Mouse (Mus musculus) CH12.LX (cell line): ENCODE data around the gene Meis2. TPM values are rescaled to one million over a fixed set of nuclear protein-coding genes. Genes with fewer than 3 reads are reported as not detected.

Source experiments
- DNase-seq: peaks from one replicate; pipeline ENCODE4 v3.0.0-alpha.2; 2013; ENCODE audit errors: extremely low read depth
- H3K27ac ChIP-seq: 2 replicates; pipeline ENCODE4 v1.5.1; 2012; ENCODE audit warnings: low read depth, mild to moderate bottlenecking, control low read depth, moderate library complexity; ENCODE audit not compliant: insufficient read depth
- H3K27me3 ChIP-seq: replicated peaks from 2 replicates; pipeline ENCODE3; 2012; ENCODE audit warnings: inconsistent platforms
- H3K36me3 ChIP-seq, 2 experiments: replicated peaks in 1 of 2; 2 replicates each; pipeline versions ENCODE3 to v1.6.1; 2012; ENCODE audit warnings: inconsistent platforms in 1 of 2, low read length in 1 of 2, mild to moderate bottlenecking in 1 of 2, mixed read lengths in 1 of 2, moderate library complexity in 1 of 2; ENCODE audit not compliant: control insufficient read depth in 1 of 2, insufficient read depth in 1 of 2
- H3K4me1 ChIP-seq, 2 experiments: 2 replicates each; pipeline ENCODE4 v1.6.1; 2012; ENCODE audit warnings: inconsistent platforms in 1 of 2, moderate library complexity in 1 of 2; ENCODE audit not compliant: insufficient read depth in 2 of 2, control insufficient read depth in 1 of 2
- H3K4me2 ChIP-seq: 2 replicates; pipeline ENCODE4 v1.6.1; 2012; ENCODE audit warnings: low read depth, mild to moderate bottlenecking, control low read depth; ENCODE audit not compliant: poor library complexity, insufficient read depth, severe bottlenecking
- H3K4me3 ChIP-seq, 3 experiments: fragments of 150-350 bp in 1 of 3; sonication (generic) in 1 of 3; replicated peaks in 1 of 3; 2 replicates each; pipeline versions ENCODE3 to v1.5.1; 2011 to 2012; ENCODE audit warnings: low read depth in 2 of 3, low read length in 2 of 3, mild to moderate bottlenecking in 2 of 3, moderate library complexity in 2 of 3, control low read depth in 1 of 3, improper control_type of control experiment in 1 of 3, inconsistent platforms in 1 of 3, mixed read lengths in 1 of 3; ENCODE audit not compliant: poor library complexity in 1 of 3
- H3K79me2 ChIP-seq: replicated peaks from 2 replicates; pipeline ENCODE4 v1.6.1; 2012; ENCODE audit warnings: mild to moderate bottlenecking, moderate library complexity; ENCODE audit not compliant: control insufficient read depth, poor library complexity, insufficient read depth, severe bottlenecking; ENCODE audit errors: extremely low read depth
- H3K9ac ChIP-seq: 2 replicates; pipeline ENCODE4 v1.6.1; 2012; ENCODE audit warnings: low read depth, mild to moderate bottlenecking, control low read depth, moderate library complexity; ENCODE audit not compliant: insufficient read depth
- H3K9me3 ChIP-seq: replicated peaks from 2 replicates; pipeline ENCODE3; 2012; ENCODE audit warnings: low read length, inconsistent platforms, mixed read lengths
- BHLHE40 ChIP-seq: IDR thresholded peaks from 2 replicates; pipeline ENCODE4 v1.6.1; 2011; ENCODE audit warnings: mild to moderate bottlenecking, low read depth, low read length, improper control_type of control experiment
- CHD1 ChIP-seq: IDR thresholded peaks from 2 replicates; pipeline ENCODE4 v1.6.1; 2012; ENCODE audit warnings: low read depth, low read length, improper control_type of control experiment, inconsistent platforms
- CHD2 ChIP-seq: IDR thresholded peaks from 2 replicates; pipeline ENCODE4 v1.6.1; 2011; ENCODE audit warnings: low read length, improper control_type of control experiment
- CTCF ChIP-seq, 2 experiments: IDR thresholded peaks in 1 of 2; conservative IDR thresholded peaks in 1 of 2; 2 replicates each; pipeline ENCODE4 v1.5.1; 2011 to 2012; ENCODE audit warnings: low read depth in 2 of 2, low read length in 2 of 2, improper control_type of control experiment in 1 of 2, inconsistent platforms in 1 of 2, mild to moderate bottlenecking in 1 of 2, moderate library complexity in 1 of 2
- E2F4 ChIP-seq: IDR thresholded peaks from 2 replicates; pipeline ENCODE4 v1.6.1; 2011; ENCODE audit warnings: low read depth, low read length, improper control_type of control experiment; ENCODE audit not compliant: insufficient replicate concordance
- ELF1 ChIP-seq: IDR thresholded peaks from 2 replicates; pipeline ENCODE4 v1.6.1; 2014; ENCODE audit warnings: low read depth, mild to moderate bottlenecking, inconsistent platforms, low read length, improper control_type of control experiment
- EP300 ChIP-seq: IDR thresholded peaks from 2 replicates; pipeline ENCODE4 v1.6.1; 2011; ENCODE audit warnings: low read length, improper control_type of control experiment
- GABPA ChIP-seq: IDR thresholded peaks from 2 replicates; pipeline ENCODE4 v1.6.1; 2012; ENCODE audit warnings: low read depth, low read length, improper control_type of control experiment, inconsistent platforms; ENCODE audit not compliant: insufficient replicate concordance
- HCFC1 ChIP-seq: IDR thresholded peaks from 2 replicates; pipeline ENCODE4 v1.6.1; 2012; ENCODE audit warnings: low read depth, mild to moderate bottlenecking, inconsistent platforms, low read length, improper control_type of control experiment
- IRF4 ChIP-seq: IDR thresholded peaks from 2 replicates; pipeline ENCODE4 v1.6.1; 2014; ENCODE audit warnings: low read depth, mild to moderate bottlenecking, inconsistent platforms, low read length, improper control_type of control experiment
- JUN ChIP-seq: IDR thresholded peaks from 2 replicates; pipeline ENCODE4 v1.6.1; 2011; ENCODE audit warnings: low read depth, mild to moderate bottlenecking, low read length, improper control_type of control experiment, moderate library complexity; ENCODE audit not compliant: insufficient read depth
- MAFK ChIP-seq: IDR thresholded peaks from 2 replicates; pipeline ENCODE4 v1.6.1; 2011; ENCODE audit warnings: low read length, improper control_type of control experiment; ENCODE audit not compliant: insufficient replicate concordance
- MAX ChIP-seq: IDR thresholded peaks from 2 replicates; pipeline ENCODE4 v1.6.1; 2011; ENCODE audit warnings: low read length, improper control_type of control experiment
- MEF2A ChIP-seq: IDR thresholded peaks from 2 replicates; pipeline ENCODE4 v1.6.1; 2014; ENCODE audit warnings: low read depth, mild to moderate bottlenecking, inconsistent platforms, low read length, improper control_type of control experiment, borderline replicate concordance
- MYC ChIP-seq: IDR thresholded peaks from 2 replicates; pipeline ENCODE4 v1.6.1; 2011; ENCODE audit warnings: low read depth, mild to moderate bottlenecking, improper control_type of control experiment, low read length
- NELFE ChIP-seq: IDR thresholded peaks from 2 replicates; pipeline ENCODE4 v1.6.1; 2011; ENCODE audit warnings: low read depth, low read length, improper control_type of control experiment
- NRF1 ChIP-seq: IDR thresholded peaks from 2 replicates; pipeline ENCODE4 v1.6.1; 2014; ENCODE audit warnings: low read depth, mild to moderate bottlenecking, inconsistent platforms, low read length, improper control_type of control experiment, moderate library complexity
- PAX5 ChIP-seq: IDR thresholded peaks from 2 replicates; pipeline ENCODE4 v1.6.1; 2012; ENCODE audit warnings: low read length, inconsistent platforms, mixed read lengths
- POLR2A ChIP-seq: IDR thresholded peaks from 2 replicates; pipeline ENCODE4 v1.6.1; 2011; ENCODE audit warnings: low read depth, mild to moderate bottlenecking, improper control_type of control experiment, low read length
- POLR2AphosphoS2 ChIP-seq: IDR thresholded peaks from 2 replicates; pipeline ENCODE4 v1.6.1; 2011; ENCODE audit warnings: low read depth, low read length, improper control_type of control experiment
- RCOR1 ChIP-seq: conservative IDR thresholded peaks from 2 replicates; pipeline ENCODE4 v1.6.1; 2012; ENCODE audit warnings: low read depth, mild to moderate bottlenecking, inconsistent platforms, low read length, improper control_type of control experiment
- SIN3A ChIP-seq: IDR thresholded peaks from 2 replicates; pipeline ENCODE4 v1.6.1; 2012; ENCODE audit warnings: low read length, improper control_type of control experiment, inconsistent platforms
- TCF12 ChIP-seq: IDR thresholded peaks from 2 replicates; pipeline ENCODE4 v1.6.1; 2014; ENCODE audit warnings: low read depth, mild to moderate bottlenecking, inconsistent platforms, low read length, improper control_type of control experiment
- UBTF ChIP-seq: IDR thresholded peaks from 2 replicates; pipeline ENCODE4 v1.6.1; 2012; ENCODE audit warnings: low read depth, mild to moderate bottlenecking, inconsistent platforms, low read length, improper control_type of control experiment, moderate library complexity
- USF1 ChIP-seq: IDR thresholded peaks from 2 replicates; pipeline ENCODE4 v1.6.1; 2014; ENCODE audit warnings: low read depth, mild to moderate bottlenecking, inconsistent platforms, low read length, improper control_type of control experiment
- USF2 ChIP-seq: conservative IDR thresholded peaks from 2 replicates; pipeline ENCODE4 v1.6.1; 2011; ENCODE audit warnings: low read depth, low read length, improper control_type of control experiment
- ZC3H11A ChIP-seq: IDR thresholded peaks from 2 replicates; pipeline ENCODE4 v1.6.1; 2012; ENCODE audit warnings: low read depth, mild to moderate bottlenecking, inconsistent platforms, low read length, improper control_type of control experiment
- ZKSCAN1 ChIP-seq: IDR thresholded peaks from 2 replicates; pipeline ENCODE4 v1.6.1; 2012; ENCODE audit warnings: low read depth, inconsistent platforms, low read length, improper control_type of control experiment, borderline replicate concordance
- ZMIZ1 ChIP-seq: IDR thresholded peaks from 2 replicates; pipeline ENCODE4 v1.6.1; 2012; ENCODE audit warnings: low read depth, mild to moderate bottlenecking, inconsistent platforms, low read length, improper control_type of control experiment
- dilution Hi-C: fragments of 300-500 bp; cut with MboI; formaldehyde crosslinking; loops from 2 replicates; pipeline ENCODE4 v1.14.3; 2020; ENCODE audit warnings: low sequenced_read_pairs; ENCODE audit not compliant: extremely low pct_unique_long_range_greater_than_20kb, extremely low pct_ligation_motif_present
- in situ Hi-C: fragments of 300-500 bp; cut with MboI; formaldehyde crosslinking; loops from 3 replicates; pipeline ENCODE4 v1.14.3; 2019; ENCODE audit warnings: low sequenced_read_pairs, low pct_ligation_motif_present, low pct_unique_long_range_greater_than_20kb, mixed read lengths
- polyA plus RNA-seq: library from polyadenylated mRNA; unstranded; fragments of >175 nt; gene quantifications from 2 replicates; pipeline ENCODE4 v1.2.1, GENCODE M21; 2012; ENCODE audit warnings: low read depth; ENCODE audit not compliant: insufficient read length
- total RNA-seq, 2 experiments: library from RNA; depleted of rRNA; stranded (reverse); fragments of 300-350 nt in 1 of 2; fragments of >200 nt in 1 of 2; gene quantifications; 2 replicates each; pipeline ENCODE4 v1.2.3; 2012 to 2014

Meis2 gene
- total and polyA plus RNA-seq, 3 experiments: not detected

DNA sequence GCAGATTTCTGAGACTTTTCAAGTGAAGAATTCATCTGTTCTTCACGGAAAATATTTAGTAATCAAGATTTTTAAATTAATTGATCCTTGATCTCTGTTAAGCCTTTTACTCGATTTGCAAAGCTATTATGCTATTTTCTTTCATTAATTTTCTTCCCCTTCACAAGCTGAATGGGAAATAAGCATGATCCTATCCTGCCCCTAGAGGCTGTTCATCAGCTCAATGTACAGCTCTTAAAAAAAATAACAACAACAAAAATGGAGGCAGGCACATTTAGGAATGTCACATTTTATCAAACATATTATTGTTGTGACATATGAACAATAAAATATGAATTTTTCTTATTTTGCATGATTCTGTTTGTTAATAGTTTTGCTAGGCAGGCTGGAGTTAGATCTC, 103.5 kb downstream of the Meis2 start:
- no peak overlapping the region for H3K4me2 ChIP-seq
- no peaks in the 10 kb centered on the region for H3K79me2 ChIP-seq
- no peaks in the 10 kb centered on the region for H3K27me3 ChIP-seq
- in situ Hi-C loops: no loop called here
- dilution Hi-C loops: no loop called here
- no peaks in the 10 kb centered on the region for H3K4me1 ChIP-seq
- H3K27ac ChIP-seq: no peak overlapping the region
- no peak overlapping the region for H3K9ac ChIP-seq
- H3K9me3 ChIP-seq: no peaks in the 10 kb centered on the region
- no peak overlapping the region for H3K4me3 ChIP-seq
- no peak for DNase-seq
- TF ChIP-seq PAX5 (no peak), IRF4 (no peak), NRF1 (no peak), MAX (no peak), TCF12 (no peak), UBTF (no peak)
- H3K36me3 ChIP-seq: no peaks in the 10 kb centered on the region

DNA sequence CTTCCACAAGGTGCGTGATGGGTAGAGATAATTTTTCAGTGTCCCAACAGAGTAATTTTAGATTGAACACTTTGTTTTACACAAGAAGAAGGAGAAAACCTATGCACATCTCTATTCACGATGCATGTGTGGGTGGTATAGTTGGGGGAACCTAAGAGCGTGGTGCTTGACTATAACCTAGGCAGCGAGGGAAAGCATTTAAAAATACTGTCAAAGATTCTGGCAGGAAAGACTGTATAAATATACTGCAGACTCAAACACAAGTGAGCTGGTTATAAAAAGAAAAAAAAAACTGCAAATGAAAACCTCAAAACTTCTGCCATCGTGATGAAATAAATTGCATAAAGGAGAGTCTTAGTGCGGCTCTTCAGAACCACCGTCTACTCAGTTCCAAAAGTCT, 105.0 kb downstream of the Meis2 start:
- no peak overlapping the region for H3K9ac ChIP-seq
- in situ Hi-C loops: no loop called here
- H3K4me1 ChIP-seq: no peaks in the 10 kb centered on the region
- H3K4me3 ChIP-seq: no peak overlapping the region
- H3K27me3 ChIP-seq: no peaks in the 10 kb centered on the region
- no peak overlapping the region for H3K4me2 ChIP-seq
- dilution Hi-C loops: no loop called here
- TF ChIP-seq CHD1: no peak
- TF ChIP-seq EP300: no peak
- no peak for TF ChIP-seq CHD2
- no peak for TF ChIP-seq BHLHE40
- TF ChIP-seq USF1: no peak
- TF ChIP-seq RCOR1: no peak
- TF ChIP-seq USF2: no peak
- no peak for TF ChIP-seq NELFE
- no peak for TF ChIP-seq JUN
- no peak for TF ChIP-seq SIN3A
- TF ChIP-seq, all 38 proteins: peak for 0
- Histone ChIP-seq H3K27ac (no peak overlapping the region), H3K79me2 (no peaks in the 10 kb centered on the region), H3K36me3 (no peaks in the 10 kb centered on the region), H3K9me3 (no peaks in the 10 kb centered on the region)
- no peak for DNase-seq

GRCm38 (mm10) chr2:115956786-115957185, 108.9 kb downstream of the Meis2 start:
- no peak for DNase-seq
- in situ Hi-C loops (no loop called here), dilution Hi-C loops (no loop called here)
- Histone ChIP-seq H3K79me2 (no peaks in the 10 kb centered on the region), H3K4me3 (no peak overlapping the region), H3K9ac (no peak overlapping the region), H3K4me2 (no peak overlapping the region), H3K9me3 (no peaks in the 10 kb centered on the region), H3K4me1 (no peaks in the 10 kb centered on the region), H3K27me3 (no peaks in the 10 kb centered on the region), H3K27ac (no peak overlapping the region), H3K36me3 (no peaks in the 10 kb centered on the region)
- TF ChIP-seq MYC (no peak), MEF2A (no peak), POLR2AphosphoS2 (no peak), IRF4 (no peak), ZC3H11A (no peak), ZKSCAN1 (no peak), BHLHE40 (no peak), HCFC1 (no peak), USF2 (no peak), POLR2A (no peak), RCOR1 (no peak), ELF1 (no peak), MAFK (no peak), CTCF (conservative IDR thresholded peaks at IDR 0.05 in 1 of 2, IDR thresholded peaks at IDR 0.05 in 1 of 2; ENCODE audit: low read depth in 2 of 2, low read length in 2 of 2) (no peak), E2F4 (no peak), ZMIZ1 (no peak), NRF1 (no peak), GABPA (no peak)
